9 mouse cellular contexts compared by ENCODE assay signal in the genomic region with DNA sequence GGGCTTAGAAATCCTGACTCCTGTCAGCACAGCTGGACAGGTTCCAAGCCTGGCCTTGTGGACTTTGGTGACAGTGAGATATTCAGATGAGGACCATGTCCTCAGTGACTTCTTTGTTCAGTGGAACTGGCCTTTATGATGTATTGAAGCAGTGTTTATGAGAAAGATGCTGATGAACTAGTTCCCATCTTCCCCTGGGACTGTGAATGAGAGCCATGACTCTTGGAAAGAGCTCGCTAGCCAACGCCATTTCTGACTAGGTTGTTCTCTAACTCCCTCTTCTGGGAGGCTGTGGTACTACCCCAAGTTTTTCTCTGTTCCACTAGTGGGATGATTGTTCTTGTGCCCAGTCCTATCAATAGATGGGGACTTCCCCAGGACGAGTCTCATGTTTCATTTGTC. TPM values are rescaled to one million over a fixed set of nuclear protein-coding genes. Genes with fewer than 3 reads are reported as not detected.
DNase-seq lines count a peak whose midpoint lies in the region; ATAC-seq and TF ChIP-seq lines count a peak whose summit lies in the region.
"Had no signal": no experiment of that assay in that cellular context is flagged by ENCODE, and none has a peak within 500 bp of the region (broad histone marks: within the 10 kb centered on the region; RNA-seq: fewer than 3 reads in every experiment).

No protein-coding gene starts in this region.

- peak; percentile 45 for DNase-seq in kidney, adult 18-20 months
- DNase-seq in ES-E14 (ENCODE audit: low read depth, low spot score), result no peak
- DNase-seq in c-Kit-positive CD71-negative TER-119-negative erythroid progenitor cells, embryonic 14.5 days (ENCODE audit: low read depth), result peak; percentile 67
- DNase-seq in layer of hippocampus, adult 9-10 months (ENCODE audit: low spot score), result peak; percentile 60
- peak; percentile 82 for DNase-seq in thymus, postnatal 14 days

- no peaks in the 10 kb centered on the region for H3K36me3 ChIP-seq in kidney, embryonic 16.5 days (ENCODE audit: insufficient read depth, low read length)
- no peaks in the 10 kb centered on the region for H3K36me3 ChIP-seq in ES-E14 (ENCODE audit: control insufficient read depth, insufficient read depth, low read length, poor library complexity, severe bottlenecking)
- H3K36me3 ChIP-seq: limb, embryonic 12.5 days had no signal

- H3K9ac ChIP-seq in kidney, embryonic 16.5 days (replicated peaks; ENCODE audit: low read length), result no peak overlapping the region
- no peak overlapping the region for H3K9ac ChIP-seq in ES-E14 (ENCODE audit: insufficient read depth, low read depth, low read length, poor library complexity, severe bottlenecking)
- H3K9ac ChIP-seq: limb, embryonic 12.5 days had no signal

- in situ Hi-C loops in ES-E14 (cut with MboI; ENCODE audit: low sequenced_read_pairs in 2 of 2, unreplicated experiment in 2 of 2), result no loop called here

- no peak overlapping the region for H3K4me3 ChIP-seq in kidney, embryonic 16.5 days (ENCODE audit: low read length)
- no peak overlapping the region for H3K4me3 ChIP-seq in ES-E14 (ENCODE audit: insufficient read depth in 1 of 2, low read depth in 1 of 2, low read length in 2 of 2, poor library complexity in 1 of 2, severe bottlenecking in 1 of 2)
- H3K4me3 ChIP-seq: limb, embryonic 12.5 days had no signal

- no peaks in the 10 kb centered on the region for H3K4me1 ChIP-seq in kidney, embryonic 16.5 days (ENCODE audit: insufficient read depth, low read length)
- no peaks in the 10 kb centered on the region for H3K4me1 ChIP-seq in ES-E14 (ENCODE audit: control insufficient read depth in 2 of 2, insufficient read depth in 2 of 2, low read length in 2 of 2, poor library complexity in 1 of 2)
- H3K4me1 ChIP-seq: limb, embryonic 12.5 days had no signal

- H3K27ac ChIP-seq in kidney, embryonic 16.5 days (ENCODE audit: low read length), result no peak overlapping the region
- no peak overlapping the region for H3K27ac ChIP-seq in ES-E14 (ENCODE audit: insufficient read depth, low read depth, low read length, poor library complexity, severe bottlenecking)
- H3K27ac ChIP-seq: limb, embryonic 12.5 days had no signal

- no peak for ATAC-seq in kidney, embryonic 16.5 days (ENCODE audit: low FRiP score, low TSS enrichment)
- ATAC-seq in granulocyte monocyte progenitor cell, adult 5-6 weeks (replicated peaks; ENCODE audit: poor library complexity, severe bottlenecking), result peak; percentile 75
- ATAC-seq in megakaryocyte progenitor cell, adult 5-6 weeks (replicated peaks; ENCODE audit: poor library complexity), result peak; percentile 89

- H3K27me3 ChIP-seq in kidney, embryonic 16.5 days (ENCODE audit: insufficient read depth, low read length), result no peaks in the 10 kb centered on the region

- 14% methylated on average over 3 of the region's 3 CpGs for WGBS in kidney, embryonic 16.5 days

- H3K9me3 ChIP-seq in kidney, embryonic 16.5 days (ENCODE audit: low read length), result no peaks in the 10 kb centered on the region
- H3K9me3 ChIP-seq in ES-E14 (ENCODE audit: control insufficient read depth, insufficient read depth, low read depth, low read length), result no peaks in the 10 kb centered on the region
- H3K9me3 ChIP-seq: limb, embryonic 12.5 days had no signal

- H3K4me2 ChIP-seq in kidney, embryonic 16.5 days (replicated peaks; ENCODE audit: low read depth, low read length), result no peak overlapping the region
- H3K4me2 ChIP-seq: limb, embryonic 12.5 days had no signal

TF ChIP-seq in ES-E14, 5 proteins besides CTCF, POLR2A, EP300 and RAD21:
- no peak for TF ChIP-seq MAFK (IDR thresholded peaks at IDR 0.05; ENCODE audit: insufficient read depth, low read depth, low read length)
- no peak for TF ChIP-seq HCFC1 (IDR thresholded peaks at IDR 0.05; ENCODE audit: borderline replicate concordance, insufficient read depth, low read length)
- peak; percentile 32; the same call in 1 of the 2 replicates for TF ChIP-seq ZC3H11A (IDR thresholded peaks at IDR 0.05; ENCODE audit: borderline replicate concordance, low read depth, low read length)
- TF ChIP-seq ZNF384 (IDR thresholded peaks at IDR 0.05; ENCODE audit: low read depth, low read length), result no peak

RNA-seq across cellular contexts. Expression of gene Gm2310, which starts 57.7 kb away (rescaled TPM):
- not detected in 2 replicates for polyA plus RNA-seq in kidney, embryonic 16.5 days (2015; fragmentation: Nextera tagmentation; extraction: Ambion mirVana)
- total RNA-seq in ES-E14 (2012; rRNA removed), result not detected in 2 replicates
- total RNA-seq in granulocyte monocyte progenitor cell, adult 5-6 weeks (2014; fragmentation: Nextera tagmentation), result not detected in 2 replicates
- total RNA-seq in granulocyte monocyte progenitor cell, adult 5-6 weeks (2017), result not detected in 2 replicates
- total RNA-seq in megakaryocyte progenitor cell, adult 5-6 weeks (2015), result not detected in 2 replicates
- not detected in 2 replicates for total RNA-seq in megakaryocyte progenitor cell, adult 5-6 weeks (2017)
- polyA plus RNA-seq: limb, embryonic 12.5 days had no signal
